Mouse (Mus musculus) heart, adult 8-10 months (tissue): ENCODE measurements around the gene Daam1. TPM values are rescaled to one million over a fixed set of nuclear protein-coding genes. Genes with fewer than 3 reads are reported as not detected.

ENCODE experiments used
- DNase-seq: peaks from one replicate; pipeline ENCODE4 v3.0.0; 2022; ENCODE audit warnings: low spot score
- total RNA-seq, 4 experiments: library from RNA; stranded (reverse); gene quantifications; 2 replicates each; pipeline ENCODE4 v1.2.4; 2022

The Daam1 gene
- total RNA-seq, 4 experiments from 2014 or later = 63.9 to 82.9 (median 76.6) TPM

DNA sequence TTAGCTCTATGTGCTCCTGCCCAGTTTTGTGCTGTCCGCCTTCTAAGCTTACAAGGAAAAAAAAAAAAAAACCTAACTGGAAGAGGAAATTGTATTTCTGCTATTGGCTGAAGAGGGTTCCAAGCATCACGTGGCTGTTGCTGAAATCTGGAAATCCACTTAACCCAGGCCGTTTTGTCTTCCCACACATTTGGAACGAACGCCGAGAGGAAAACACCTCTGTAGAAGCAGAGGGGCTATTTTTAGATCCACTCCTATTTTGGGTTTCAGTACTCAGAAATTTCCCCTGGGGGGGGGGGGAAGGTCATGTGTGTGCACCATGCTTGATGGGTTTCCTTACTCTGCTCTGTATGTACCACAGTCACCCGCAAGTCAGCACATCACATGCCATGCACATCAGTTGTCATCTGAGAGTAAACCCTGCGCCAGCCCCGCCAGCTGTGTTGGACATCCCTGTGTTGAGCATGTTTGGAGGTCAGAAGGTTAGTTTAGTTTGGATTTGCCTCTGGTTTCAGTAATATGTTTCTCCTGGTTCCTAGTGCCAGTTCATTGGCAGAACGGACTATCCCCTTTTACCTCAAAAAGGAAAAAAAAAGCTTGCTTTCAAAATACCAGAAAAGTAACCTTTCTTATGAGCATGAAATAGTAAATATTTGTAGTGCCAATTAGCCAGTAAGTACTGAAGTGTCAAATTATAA lies 33.1 kb downstream of the Daam1 start:
- peak; percentile 90 for DNase-seq

DNA sequence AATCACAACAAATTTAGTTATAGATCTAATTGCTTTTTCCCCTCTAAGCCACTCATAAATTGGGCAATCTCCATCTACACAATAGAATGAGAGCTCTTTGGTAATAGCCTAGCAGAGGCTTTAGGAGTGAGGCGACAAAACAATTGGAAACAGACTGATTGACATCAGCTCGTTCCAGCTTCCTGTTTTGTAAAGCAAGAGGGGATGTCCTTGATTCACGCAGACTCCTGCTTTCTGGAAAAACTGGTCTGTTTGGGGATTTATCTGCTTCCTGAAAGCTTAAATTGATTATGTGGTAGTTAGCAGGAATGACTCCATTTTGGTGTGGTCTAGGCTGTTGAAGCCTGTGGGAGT lies 33.6 kb downstream of the Daam1 start:
- DNase-seq = no peak

DNA sequence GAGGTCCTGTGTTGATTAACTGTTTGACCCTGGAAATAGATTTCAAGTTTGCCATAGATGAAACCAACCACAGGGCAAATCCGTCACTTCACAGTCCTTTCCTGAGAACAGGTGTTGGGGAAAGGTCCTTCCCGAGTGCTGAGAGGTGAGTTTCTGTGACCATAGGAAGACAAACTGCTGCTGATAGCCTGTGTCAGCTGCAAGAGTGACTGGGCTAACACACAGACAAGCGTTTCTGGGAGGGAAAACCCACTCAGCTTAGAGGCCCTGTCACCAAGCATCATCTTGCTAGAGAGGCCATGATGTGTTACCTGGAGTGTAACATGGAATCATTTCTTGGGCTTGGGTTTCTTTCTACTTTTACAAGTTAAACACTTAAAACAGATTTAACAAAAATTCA lies 35.1 kb downstream of the Daam1 start:
- no peak for DNase-seq

DNA sequence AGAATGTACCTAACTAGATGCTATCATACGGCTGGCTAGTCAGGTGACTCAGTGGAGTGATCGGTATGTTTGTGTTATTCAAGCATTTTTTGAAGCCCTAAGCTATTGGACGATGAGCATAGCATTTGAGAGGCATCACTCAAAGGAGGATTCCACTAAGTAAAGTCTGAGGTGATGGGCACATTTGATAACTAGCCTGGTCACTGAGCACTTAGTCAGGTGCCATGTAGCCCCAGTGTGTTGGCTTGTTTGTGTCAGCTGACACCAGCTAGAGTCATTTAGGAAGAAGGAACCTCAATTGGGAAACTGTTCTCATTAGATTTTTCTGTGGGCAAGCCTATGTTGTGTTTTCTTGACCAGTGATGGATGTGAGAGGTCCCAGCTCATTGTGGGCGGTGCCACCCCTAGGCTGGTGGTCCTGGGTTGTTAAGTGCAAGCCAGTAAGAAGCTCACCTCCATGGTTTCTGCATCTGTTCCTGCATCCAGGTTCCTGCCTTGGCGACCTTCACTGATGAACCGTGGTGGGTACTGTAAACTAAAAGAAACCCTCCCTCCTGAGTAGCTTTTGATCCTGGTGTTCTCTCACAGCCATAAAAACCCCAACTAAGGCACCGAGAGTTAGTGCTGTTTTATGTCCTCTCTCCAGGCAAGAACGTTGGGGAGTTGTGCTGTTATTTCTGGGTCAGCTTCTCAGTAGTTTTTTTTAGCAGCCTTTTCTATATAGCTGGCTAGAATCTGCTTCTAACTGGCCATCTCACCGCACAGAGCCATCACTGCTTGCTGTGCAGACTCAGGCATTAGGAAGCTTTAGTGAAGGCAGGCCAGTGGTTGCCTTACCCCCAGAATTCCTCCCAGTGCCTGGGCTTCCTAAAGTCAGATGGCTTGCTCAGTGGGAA lies 36.7 kb downstream of the Daam1 start:
- no peak for DNase-seq

DNA sequence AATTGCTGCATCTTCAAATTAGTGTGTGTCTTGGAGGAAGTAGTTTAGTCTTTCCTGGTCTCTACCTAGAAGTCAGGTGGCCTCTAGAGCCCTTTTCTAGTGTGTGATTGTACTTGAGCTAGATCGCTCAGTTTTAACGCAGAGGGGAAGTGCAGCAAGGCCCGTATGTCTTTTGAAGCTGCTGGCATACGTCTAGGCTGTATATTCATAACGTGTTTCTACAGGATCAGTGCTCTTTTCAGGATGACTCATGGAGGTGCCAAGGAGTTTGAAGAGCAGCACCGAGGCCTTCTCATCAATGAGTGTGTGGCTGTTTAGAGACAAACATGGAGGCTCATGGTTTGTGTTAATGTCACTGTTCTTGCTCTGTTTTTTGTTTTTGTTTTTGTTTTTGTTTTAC lies 39.8 kb downstream of the Daam1 start:
- no peak for DNase-seq

DNA sequence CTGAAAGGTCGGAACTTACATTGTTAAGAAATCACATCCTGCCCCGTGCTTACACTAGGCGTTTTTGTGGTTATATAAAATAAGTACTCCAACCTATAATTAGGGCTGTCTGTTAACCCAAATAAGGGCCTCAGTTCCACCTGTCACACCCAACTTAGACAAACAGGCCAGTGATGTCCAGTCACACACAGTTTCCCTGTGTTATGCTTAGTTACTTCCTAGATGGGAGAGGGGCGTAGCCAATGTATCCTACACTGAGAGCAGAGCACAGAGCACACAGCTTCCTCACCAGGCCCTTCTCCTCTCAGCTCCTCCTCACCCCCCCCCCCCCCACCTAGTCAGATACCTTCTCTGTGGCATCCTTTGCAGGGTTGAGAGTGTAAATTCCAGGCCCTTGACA lies 41.5 kb downstream of the Daam1 start:
- no peak for DNase-seq

DNA sequence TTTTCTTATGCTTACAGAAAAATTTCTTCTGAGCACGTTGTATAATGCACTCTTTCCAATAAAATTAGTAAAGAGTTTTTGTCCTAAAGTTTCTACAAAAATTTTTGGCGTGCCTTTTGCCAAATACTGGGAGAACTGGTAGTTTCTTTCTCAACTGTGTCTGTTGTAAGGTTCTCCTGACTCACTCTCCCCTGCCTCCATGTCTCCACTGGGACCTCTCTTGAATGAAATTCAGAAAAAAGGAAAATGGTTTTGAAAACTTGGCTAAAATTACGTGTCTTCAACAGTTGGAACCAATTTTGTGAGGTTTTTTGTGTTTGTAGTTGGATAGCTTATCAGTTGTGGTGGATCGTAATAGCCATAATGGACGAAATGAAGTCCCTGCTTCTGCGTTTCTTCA lies 43.7 kb downstream of the Daam1 start:
- DNase-seq = no peak

DNA sequence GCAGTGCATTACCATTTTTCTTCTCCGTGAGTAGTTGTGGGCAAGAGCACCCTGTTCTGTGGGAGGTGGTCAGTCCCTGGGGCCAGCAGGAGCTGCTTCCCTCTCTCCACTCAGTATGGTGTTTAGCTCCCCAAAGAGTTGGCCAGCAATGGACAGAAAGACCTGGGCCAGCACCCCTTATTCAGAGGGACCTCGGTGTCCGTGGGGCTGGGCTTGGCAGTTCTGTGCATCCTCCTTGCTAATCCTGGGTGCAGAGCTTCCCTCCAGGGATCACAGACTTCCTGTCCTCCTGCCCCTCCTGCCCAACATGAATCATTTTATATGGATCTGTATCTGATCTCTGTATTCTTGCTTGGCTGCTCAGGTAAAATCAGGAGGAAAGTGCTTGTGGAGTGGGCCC lies 44.1 kb downstream of the Daam1 start:
- no peak for DNase-seq

DNA sequence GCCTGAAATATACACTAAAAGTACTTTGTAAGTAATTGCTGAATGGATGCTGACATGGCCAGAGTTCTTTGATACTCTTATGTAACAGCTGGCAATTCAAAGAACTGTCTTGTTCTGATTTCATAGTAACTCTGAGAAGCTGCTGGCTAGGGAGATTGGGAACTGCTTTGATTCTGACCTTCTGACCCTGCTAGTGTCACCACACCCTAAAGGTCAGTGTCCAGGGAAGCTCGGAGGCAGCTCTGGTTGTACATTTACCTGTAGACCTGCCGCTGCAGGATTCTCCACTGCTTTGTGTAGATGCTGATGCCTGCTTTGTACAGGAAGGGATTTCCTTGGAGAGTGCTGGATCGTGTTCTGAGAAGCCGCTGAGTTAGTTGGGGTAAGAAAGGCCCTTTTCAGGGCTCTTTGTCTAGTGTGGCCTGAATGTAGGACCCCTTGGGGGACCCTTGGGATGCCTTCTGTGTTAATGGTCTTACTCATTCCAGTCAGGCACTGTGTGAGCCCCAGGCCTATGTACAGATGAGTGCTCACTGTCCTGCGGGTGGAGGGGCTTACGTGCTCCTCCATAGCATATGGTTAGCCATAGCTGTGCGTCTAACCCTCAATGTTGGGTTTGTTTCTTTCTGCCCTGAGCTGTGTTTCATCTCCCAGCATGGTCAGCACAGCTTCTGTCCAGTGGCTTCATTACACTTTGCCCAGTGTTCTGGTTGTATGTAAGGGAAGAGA lies 45.0 kb downstream of the Daam1 start:
- no peak for DNase-seq

DNA sequence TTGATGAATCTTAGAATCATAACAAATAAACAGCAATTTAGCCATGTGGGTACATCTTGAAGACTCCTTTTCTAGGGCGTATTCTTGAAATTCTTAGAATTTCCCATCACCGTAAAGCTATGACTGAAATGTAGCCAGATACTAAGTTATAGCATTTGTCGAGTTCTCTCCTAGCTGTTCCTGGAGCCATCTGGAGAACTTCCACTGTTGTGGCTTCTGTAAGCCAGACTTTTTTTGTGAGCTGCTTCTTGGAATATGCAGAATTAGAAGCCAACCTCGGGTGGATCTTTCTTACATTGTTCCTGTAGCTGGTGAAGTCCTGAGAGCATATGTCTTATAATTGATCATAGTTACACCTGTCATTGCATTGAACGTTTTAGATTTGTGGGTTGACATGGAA lies 50.1 kb downstream of the Daam1 start:
- no peak for DNase-seq

DNA sequence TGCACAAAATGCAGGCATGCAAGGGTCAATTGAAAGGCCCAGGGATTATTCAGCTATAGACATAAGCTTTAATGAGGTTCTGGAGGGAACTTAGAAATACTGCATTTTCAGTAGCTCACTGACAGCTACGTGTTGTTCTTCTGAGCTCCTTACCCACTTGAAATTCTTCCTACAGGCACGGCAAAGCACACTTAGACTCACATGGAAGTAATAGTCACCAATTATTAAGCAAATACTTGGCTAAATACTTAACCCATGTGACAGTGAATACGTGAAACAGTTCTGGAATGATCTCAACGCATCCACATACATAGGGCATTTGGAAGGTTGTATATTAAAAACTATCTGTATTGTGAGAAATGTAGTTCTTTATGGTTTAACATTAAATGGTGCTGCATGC lies 50.6 kb downstream of the Daam1 start:
- no peak for DNase-seq

DNA sequence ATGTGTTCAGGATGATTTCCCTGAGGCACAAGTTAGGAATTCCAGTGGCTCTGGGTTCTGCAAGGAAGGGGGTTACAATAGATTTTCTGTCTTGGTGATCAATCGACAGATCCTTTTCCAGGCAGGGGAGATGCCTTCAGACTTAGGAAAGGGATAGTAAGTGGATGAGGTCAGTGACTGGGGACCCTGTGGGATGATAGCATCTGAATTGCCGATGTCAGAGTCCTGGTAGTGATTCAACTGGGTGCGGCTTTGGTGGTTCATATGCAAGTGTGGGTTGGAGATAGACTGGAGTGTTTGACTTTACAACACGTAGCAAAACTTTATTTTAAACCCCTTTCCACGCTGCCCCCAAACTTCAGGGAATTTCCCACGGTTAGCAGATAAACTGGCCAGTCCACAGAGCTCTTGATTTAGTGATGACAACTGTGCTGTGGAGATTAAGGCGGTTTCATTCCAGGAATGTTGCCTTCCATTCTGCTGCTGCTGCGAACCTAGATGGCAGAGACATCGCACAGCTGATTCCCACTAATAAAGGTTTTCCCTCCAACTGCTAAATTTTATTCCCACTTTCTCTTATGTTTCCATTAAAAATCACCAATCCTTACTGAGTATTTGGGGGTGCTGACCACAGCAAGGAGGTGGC lies 52.3 kb downstream of the Daam1 start:
- DNase-seq = no peak

DNA sequence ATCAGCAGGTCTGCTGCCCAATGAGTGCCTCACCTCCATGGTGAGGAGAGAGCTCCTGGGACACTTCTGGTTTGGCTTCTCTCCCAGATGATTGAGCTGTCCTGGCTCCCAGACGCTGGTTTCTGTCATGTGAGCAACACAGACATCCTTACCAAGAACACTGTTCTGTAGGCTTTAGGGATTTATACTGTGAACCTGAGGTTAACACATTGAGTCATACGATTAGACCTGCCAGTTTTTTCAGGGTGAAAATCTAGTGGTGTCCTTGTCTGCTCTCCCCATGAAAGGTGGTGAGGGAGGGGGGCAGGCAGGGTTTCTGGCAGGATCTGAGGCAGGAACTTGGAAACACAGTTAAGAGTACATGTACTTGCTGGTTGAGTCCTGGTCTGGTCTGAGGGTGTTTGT lies 54.3 kb downstream of the Daam1 start:
- DNase-seq = peak; percentile 75

DNA sequence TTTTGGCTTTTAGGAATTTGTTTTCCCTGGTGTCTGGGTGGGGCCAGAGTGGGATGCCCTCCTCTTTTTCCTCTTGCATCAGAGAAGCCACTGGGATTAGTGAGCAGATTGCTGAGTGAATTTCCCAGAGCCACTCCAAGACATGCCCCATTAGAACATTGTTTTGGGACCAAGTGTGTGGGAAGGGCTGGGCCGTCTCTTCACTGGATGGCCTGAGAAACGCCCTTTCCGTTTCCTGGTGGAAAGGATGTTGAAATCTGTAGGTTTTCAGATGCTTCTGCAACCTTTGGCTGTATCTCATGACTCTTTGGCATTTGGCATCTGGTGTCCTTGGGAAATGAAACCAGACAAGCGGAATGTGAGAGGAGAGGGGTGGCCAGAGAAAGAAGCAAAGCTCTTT lies 54.8 kb downstream of the Daam1 start:
- DNase-seq = peak; percentile 74

DNA sequence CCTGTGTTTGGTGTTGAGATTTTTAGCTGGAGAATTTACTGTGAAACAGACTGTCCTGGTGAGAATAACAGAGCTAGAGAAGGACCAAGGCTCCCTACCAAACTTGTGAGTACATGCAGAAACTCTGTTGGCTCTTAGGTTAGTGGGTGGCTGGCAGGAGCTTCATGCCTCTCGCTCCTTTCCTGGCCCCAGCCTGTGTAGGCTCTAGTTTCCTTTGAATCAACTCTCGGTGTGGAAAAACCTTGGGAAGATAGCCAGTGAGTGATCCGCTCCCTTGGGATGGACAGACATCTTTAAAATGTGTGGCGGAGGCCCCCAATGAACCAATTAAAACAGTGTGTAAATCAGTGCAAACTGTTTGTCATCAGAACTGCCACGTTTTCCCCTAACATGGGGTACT lies 55.5 kb downstream of the Daam1 start:
- no peak for DNase-seq

DNA sequence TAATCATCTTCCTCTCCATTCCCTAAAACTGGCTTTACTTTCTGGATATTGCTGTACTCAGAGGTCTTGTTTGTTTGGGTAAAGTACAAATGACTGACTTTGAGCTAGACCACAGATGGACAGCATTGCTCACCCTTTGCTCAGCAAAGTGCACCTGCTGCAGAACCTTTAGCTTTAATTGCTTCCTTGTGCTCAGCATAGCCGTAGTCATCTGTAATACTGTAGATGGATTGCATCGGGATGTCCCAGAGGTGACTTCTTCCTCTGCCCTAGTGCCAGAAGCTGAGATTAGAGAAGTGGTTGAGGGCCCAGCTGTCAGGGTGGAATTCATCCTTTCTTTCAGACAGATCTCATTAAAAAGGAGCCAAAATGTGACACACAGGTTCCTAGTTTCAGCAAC lies 56.1 kb downstream of the Daam1 start:
- no peak for DNase-seq

DNA sequence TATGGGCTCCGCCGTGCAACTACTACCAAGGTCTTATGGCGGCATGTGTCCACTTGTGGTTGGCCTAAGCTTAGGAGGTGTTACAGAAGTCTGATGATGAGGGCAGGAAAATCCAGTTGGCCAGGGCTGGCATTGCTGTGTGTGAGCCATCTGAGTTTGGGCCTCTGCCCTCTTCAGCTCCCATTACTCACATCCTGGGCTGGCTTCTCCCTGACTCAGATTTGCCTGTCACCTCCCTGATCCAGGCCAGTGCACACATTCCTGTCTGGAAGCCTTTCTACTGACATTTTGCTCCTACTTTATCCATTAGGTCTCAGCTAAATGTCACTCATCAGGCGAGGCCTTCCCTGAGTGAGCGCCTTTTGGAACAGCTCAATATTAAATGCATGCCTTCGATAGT lies 57.5 kb downstream of the Daam1 start:
- peak; percentile 54 for DNase-seq

DNA sequence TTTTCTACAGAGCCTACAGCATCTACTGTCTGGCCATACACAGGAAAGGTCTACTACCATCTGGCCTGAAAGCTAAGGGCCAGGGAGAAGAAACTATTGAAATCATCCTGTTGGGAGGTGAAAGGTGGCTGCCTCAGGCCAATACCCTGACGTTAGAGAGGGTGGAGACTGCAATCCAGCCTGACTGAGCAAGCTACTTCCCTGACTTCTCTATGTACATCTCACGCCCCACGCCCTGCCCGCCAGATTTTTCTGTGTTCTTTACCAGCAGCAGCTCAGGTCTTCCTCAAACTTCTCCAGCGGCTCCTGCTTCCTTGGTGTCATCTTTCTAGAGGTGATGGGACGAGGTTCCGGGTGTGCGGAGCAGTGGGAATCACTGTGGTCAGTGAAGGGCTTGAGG lies 58.4 kb downstream of the Daam1 start:
- DNase-seq = no peak

DNA sequence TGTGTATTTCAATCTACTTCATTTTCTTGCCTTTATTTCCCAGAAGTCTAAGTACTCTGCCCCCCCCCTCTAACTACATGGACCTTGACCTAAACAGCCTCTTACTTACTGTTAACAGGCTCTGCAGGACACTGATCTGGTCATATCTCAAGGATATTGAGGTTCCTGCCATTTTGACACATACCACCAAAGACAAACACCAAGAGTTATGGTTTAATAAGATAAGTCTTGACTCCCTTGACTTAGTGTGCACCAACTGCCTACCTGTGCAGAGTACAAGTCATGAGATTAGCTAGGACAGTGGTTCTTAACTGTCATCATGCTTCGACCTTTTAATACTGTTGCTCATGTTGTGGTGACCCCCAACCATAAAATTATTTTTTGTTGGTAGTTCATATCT lies 59.4 kb downstream of the Daam1 start:
- no peak for DNase-seq

DNA sequence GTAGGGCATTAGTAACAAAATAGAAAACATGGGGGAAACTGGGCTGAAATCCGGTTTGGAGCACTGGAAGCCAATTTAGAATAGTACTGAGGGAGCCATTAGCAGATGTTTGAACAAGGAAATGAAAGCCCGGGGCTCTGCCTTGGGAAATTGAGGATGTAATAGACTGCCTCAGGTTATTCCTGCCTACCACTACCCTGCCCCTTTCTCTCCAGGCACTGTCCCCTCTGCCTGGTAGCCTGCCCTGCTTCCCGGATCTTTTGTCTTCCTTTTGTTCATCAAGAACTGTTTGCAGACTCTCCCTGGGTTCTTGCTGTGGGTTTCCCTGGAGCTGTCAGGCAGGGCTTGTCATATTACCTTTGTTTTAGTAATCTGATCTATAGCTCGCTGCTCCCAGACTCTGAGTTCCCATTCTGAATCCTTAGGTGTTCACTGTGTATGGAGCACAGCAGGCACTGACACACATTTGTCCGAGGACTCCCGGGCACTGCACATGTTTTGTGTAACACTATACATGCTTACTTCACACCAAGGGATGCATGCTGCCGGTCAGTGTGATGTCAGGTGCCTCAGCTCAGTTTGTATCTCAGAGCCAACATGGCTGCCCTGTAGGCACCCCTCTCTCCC lies 61.0 kb downstream of the Daam1 start:
- DNase-seq = no peak

DNA sequence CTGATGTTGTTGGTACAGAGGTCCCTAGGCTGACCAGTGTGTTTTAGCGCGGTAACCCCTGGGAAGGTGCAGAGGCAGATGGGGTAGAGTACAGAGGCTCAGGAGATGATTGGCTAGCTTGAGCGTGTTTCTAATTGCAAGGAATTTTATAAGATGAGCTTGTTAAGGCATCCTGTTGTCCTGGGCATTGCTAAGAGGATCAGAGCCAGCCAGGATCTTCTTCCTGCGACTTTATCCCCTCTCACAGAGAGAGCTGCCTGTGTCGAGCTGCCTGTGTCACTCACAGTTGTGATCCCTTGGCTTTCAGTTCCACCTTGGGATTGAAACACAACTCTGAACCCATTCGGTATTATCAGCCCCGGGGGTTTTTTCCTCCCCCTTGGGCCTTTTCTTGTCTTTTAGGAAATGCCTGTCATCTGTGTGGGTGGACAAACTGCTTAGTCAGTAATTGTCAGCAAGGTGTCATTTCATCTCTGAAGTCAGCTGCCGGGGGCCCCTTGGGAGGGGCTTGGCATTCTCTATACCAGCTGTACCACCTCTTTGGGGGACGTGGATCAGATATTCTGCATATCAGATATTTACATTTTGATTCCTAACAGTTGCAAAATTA lies 62.2 kb downstream of the Daam1 start:
- DNase-seq = no peak
